Mouse (Mus musculus): Measurements from ENCODE around the gene Frmpd4. TPM values are rescaled to one million over a fixed set of nuclear protein-coding genes. Genes with fewer than 3 reads are reported as not detected.
A peak's percentile ranks its signal among the peaks of the same experiment; 100 is the strongest.

The Frmpd4 gene
- polyA plus RNA-seq, 1 experiment from 2014 or later, result 0.25 TPM

DNA sequence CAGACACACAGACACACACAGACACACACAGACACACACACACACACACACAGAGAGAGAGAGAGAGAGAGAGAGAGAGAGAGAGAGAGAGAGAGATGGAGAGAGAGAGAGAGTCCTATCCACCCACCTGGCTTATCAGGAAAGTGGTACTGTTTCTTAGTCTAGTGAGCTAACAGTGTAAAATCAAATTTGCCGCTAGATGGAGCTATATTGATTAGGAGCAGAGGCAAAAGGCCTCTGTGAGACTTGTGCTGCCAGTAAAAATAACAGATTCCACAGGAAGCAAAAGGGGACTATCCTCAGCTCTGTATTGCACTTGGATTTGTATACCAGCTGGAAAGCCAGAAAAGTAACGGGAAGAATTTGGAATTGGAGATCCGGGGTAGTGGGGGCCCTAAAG lies 161.6 kb downstream of the Frmpd4 start:
- 20% methylated on average over 3 of the region's 3 CpGs for WGBS
- ATAC-seq (ENCODE audit: low FRiP score) (no peak), DNase-seq (ENCODE audit: low spot score, missing footprints) (peak; percentile 90)
- no peaks in the 10 kb centered on the region; the same call in 1 of the 2 replicates for H3K27me3 ChIP-seq (ENCODE audit: control insufficient read depth, insufficient read depth, low read length)
- H3K4me2 ChIP-seq, result no peak overlapping the region
- no peaks in the 10 kb centered on the region for H3K4me1 ChIP-seq (ENCODE audit: control insufficient read depth, insufficient read depth, low read length)
- no peak overlapping the region for H3K9ac ChIP-seq (ENCODE audit: low read length)
- H3K4me3 ChIP-seq (ENCODE audit: low read depth, low read length), result no peak overlapping the region
- no peaks in the 10 kb centered on the region for H3K9me3 ChIP-seq (ENCODE audit: control insufficient read depth, low read length)
- H3K36me3 ChIP-seq (ENCODE audit: control insufficient read depth, insufficient read depth, low read length), result no peaks in the 10 kb centered on the region
- H3K27ac ChIP-seq (ENCODE audit: low read depth, low read length), result no peak overlapping the region

GRCm38 (mm10) chrX:168403512-168403911 lies 173.5 kb downstream of the Frmpd4 start:
- H3K4me3 ChIP-seq (ENCODE audit: low read depth, low read length), result no peak overlapping the region
- no peak overlapping the region for H3K9ac ChIP-seq (ENCODE audit: low read length)
- no peak for ATAC-seq (ENCODE audit: low FRiP score)
- no peak overlapping the region for H3K27ac ChIP-seq (ENCODE audit: low read depth, low read length)
- H3K9me3 ChIP-seq (ENCODE audit: control insufficient read depth, low read length), result no peaks in the 10 kb centered on the region
- no peaks in the 10 kb centered on the region for H3K4me1 ChIP-seq (ENCODE audit: control insufficient read depth, insufficient read depth, low read length)
- no peaks in the 10 kb centered on the region for H3K27me3 ChIP-seq (ENCODE audit: control insufficient read depth, insufficient read depth, low read length)
- no peaks in the 10 kb centered on the region for H3K36me3 ChIP-seq (ENCODE audit: control insufficient read depth, insufficient read depth, low read length)
- 80% methylated on average over 2 of the region's 2 CpGs for WGBS
- no peak for DNase-seq (ENCODE audit: low spot score, missing footprints)
- H3K4me2 ChIP-seq, result no peak overlapping the region

- Histone ChIP-seq H3K27ac (ENCODE audit: low read depth, low read length) (no peak overlapping the region), H3K4me2 (no peak overlapping the region), H3K36me3 (ENCODE audit: control insufficient read depth, insufficient read depth, low read length) (no peaks in the 10 kb centered on the region), H3K4me3 (ENCODE audit: low read depth, low read length) (no peak overlapping the region), H3K4me1 (ENCODE audit: control insufficient read depth, insufficient read depth, low read length) (no peaks in the 10 kb centered on the region), H3K9ac (ENCODE audit: low read length) (no peak overlapping the region), H3K27me3 (ENCODE audit: control insufficient read depth, insufficient read depth, low read length) (peaks cover 11% of the 10 kb centered on the region), H3K9me3 (ENCODE audit: control insufficient read depth, low read length) (no peaks in the 10 kb centered on the region)
- 90% methylated on average over 2 of the region's 2 CpGs for WGBS
- DNase-seq (ENCODE audit: low spot score, missing footprints), result no peak
- no peak for ATAC-seq (ENCODE audit: low FRiP score)
Observed at GRCm38 (mm10) chrX:168350431-168350830, 226.6 kb downstream of the Frmpd4 start.

DNA sequence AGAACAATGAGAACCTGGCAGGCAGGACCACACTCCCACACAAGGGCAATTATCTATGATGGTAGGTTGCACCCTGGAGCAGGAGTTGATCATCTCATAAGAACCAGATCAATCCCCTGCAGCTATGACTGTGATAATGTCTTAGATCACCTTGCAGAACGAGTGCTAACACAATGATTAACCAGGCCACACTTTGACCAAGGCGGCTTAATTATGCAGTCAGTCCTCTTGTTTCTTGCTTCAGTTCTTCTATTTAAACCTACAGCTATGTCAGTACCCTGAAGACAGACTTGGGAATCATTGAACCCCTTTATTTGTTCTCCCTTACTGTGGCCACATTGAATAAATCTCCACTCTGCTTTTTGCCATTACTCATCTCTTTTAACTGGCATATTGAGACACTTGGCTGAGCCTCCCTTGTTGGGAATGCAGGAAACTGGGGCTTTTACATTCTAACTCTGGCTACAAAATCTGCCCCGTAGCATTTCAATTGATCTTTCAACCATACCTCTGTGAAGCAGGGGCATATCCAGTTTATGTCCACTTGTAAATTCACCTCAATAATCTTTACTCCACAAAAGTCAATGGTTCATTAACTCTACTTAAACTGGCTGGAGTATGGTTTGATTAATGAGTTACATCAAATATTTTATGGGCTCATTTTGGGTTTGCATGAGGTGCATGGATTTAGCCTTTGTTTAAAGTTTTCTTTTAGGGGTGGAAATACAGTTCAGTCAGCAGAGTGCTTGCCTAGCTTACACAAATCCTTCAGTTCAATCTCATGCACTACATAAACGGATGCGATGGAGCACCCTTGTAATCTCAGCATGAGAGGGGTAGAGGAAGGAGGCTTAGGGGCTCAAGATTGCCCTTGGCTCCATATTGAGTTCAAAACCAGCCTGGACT lies 227.5 kb downstream of the Frmpd4 start:
- Histone ChIP-seq H3K4me2 (no peak overlapping the region), H3K27me3 (ENCODE audit: control insufficient read depth, insufficient read depth, low read length) (peaks cover 11% of the 10 kb centered on the region), H3K4me3 (ENCODE audit: low read depth, low read length) (no peak overlapping the region), H3K9me3 (ENCODE audit: control insufficient read depth, low read length) (no peaks in the 10 kb centered on the region), H3K36me3 (ENCODE audit: control insufficient read depth, insufficient read depth, low read length) (no peaks in the 10 kb centered on the region), H3K4me1 (ENCODE audit: control insufficient read depth, insufficient read depth, low read length) (no peaks in the 10 kb centered on the region), H3K9ac (ENCODE audit: low read length) (no peak overlapping the region), H3K27ac (ENCODE audit: low read depth, low read length) (no peak overlapping the region)
- ATAC-seq (ENCODE audit: low FRiP score) (no peak), DNase-seq (ENCODE audit: low spot score, missing footprints) (no peak)
- WGBS, result 81% methylated on average over 5 of the region's 5 CpGs

DNA sequence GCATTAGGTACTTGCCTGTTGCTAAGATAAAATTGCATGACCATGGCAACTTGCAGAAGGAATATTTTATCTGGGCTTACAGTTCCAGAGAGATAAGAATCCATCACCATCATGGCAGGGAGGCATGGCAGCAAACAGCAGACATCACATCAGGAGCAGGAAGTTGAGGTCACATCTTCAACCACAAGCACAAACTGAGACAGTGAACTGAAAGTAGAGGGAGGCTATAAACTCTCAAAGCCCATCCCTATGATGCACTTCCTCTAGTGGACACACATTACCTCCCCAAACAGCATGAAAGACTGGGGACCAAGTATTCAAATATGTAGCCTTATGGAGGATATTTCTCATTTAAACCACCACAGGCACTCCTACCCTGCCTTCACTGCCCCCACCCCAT lies 238.8 kb downstream of the Frmpd4 start:
- Histone ChIP-seq H3K4me2 (no peak overlapping the region), H3K36me3 (ENCODE audit: control insufficient read depth, insufficient read depth, low read length) (no peaks in the 10 kb centered on the region), H3K9me3 (ENCODE audit: control insufficient read depth, low read length) (no peaks in the 10 kb centered on the region), H3K27ac (ENCODE audit: low read depth, low read length) (no peak overlapping the region), H3K4me3 (ENCODE audit: low read depth, low read length) (no peak overlapping the region), H3K9ac (ENCODE audit: low read length) (no peak overlapping the region), H3K27me3 (ENCODE audit: control insufficient read depth, insufficient read depth, low read length) (peaks cover 11% of the 10 kb centered on the region; the same call in 1 of the 2 replicates), H3K4me1 (ENCODE audit: control insufficient read depth, insufficient read depth, low read length) (no peaks in the 10 kb centered on the region)
- ATAC-seq (ENCODE audit: low FRiP score) (no peak), DNase-seq (ENCODE audit: low spot score, missing footprints) (no peak)

- H3K27me3 ChIP-seq (ENCODE audit: control insufficient read depth, insufficient read depth, low read length), result peaks cover 10% of the 10 kb centered on the region; the same call in 1 of the 2 replicates
- no peak overlapping the region for H3K4me2 ChIP-seq
- ATAC-seq (ENCODE audit: low FRiP score) (no peak), DNase-seq (ENCODE audit: low spot score, missing footprints) (no peak)
- H3K4me3 ChIP-seq (ENCODE audit: low read depth, low read length), result no peak overlapping the region
- H3K36me3 ChIP-seq (ENCODE audit: control insufficient read depth, insufficient read depth, low read length), result no peaks in the 10 kb centered on the region
- H3K4me1 ChIP-seq (ENCODE audit: control insufficient read depth, insufficient read depth, low read length), result no peaks in the 10 kb centered on the region
- WGBS, result 82% methylated on average over 3 of the region's 3 CpGs
- H3K9me3 ChIP-seq (ENCODE audit: control insufficient read depth, low read length), result no peaks in the 10 kb centered on the region
- no peak overlapping the region for H3K27ac ChIP-seq (ENCODE audit: low read depth, low read length)
- no peak overlapping the region for H3K9ac ChIP-seq (ENCODE audit: low read length)
Observed at GRCm38 (mm10) chrX:168325161-168325560, 251.9 kb downstream of the Frmpd4 start.

DNA sequence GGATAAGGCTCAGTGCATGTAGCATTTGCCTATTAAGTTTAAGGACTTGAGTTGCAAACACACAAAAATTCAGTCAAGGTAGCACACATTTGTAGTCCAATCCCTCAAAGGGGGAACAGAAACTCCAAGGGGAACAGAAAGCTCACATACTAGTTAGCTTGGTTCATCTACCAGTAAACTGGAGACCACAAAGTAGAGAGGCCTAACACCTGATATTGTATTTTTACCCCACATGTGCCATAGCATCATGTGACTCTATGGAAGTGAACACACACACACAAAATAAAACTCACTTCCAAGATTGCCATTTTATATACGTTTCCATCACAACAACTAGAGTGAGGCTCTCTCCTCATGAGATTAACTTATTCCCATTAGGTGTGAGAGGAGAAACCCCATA lies 264.9 kb downstream of the Frmpd4 start:
- DNase-seq (ENCODE audit: low spot score, missing footprints) (no peak), ATAC-seq (ENCODE audit: low FRiP score) (no peak)
- WGBS, result 90% methylated on average over 1 of the region's 1 CpGs
- no peaks in the 10 kb centered on the region for H3K4me1 ChIP-seq (ENCODE audit: control insufficient read depth, insufficient read depth, low read length)
- H3K9me3 ChIP-seq (ENCODE audit: control insufficient read depth, low read length), result no peaks in the 10 kb centered on the region
- H3K4me2 ChIP-seq, result no peak overlapping the region
- peaks cover 8% of the 10 kb centered on the region for H3K27me3 ChIP-seq (ENCODE audit: control insufficient read depth, insufficient read depth, low read length)
- no peak overlapping the region for H3K9ac ChIP-seq (ENCODE audit: low read length)
- H3K4me3 ChIP-seq (ENCODE audit: low read depth, low read length), result no peak overlapping the region
- H3K36me3 ChIP-seq (ENCODE audit: control insufficient read depth, insufficient read depth, low read length), result no peaks in the 10 kb centered on the region
- H3K27ac ChIP-seq (ENCODE audit: low read depth, low read length), result no peak overlapping the region

- no peak for ATAC-seq (ENCODE audit: low FRiP score)
- no peak overlapping the region for H3K4me2 ChIP-seq
- H3K9ac ChIP-seq (ENCODE audit: low read length), result no peak overlapping the region
- no peaks in the 10 kb centered on the region for H3K9me3 ChIP-seq (ENCODE audit: control insufficient read depth, low read length)
- no peak overlapping the region for H3K4me3 ChIP-seq (ENCODE audit: low read depth, low read length)
- no peak for DNase-seq (ENCODE audit: low spot score, missing footprints)
- no peaks in the 10 kb centered on the region for H3K36me3 ChIP-seq (ENCODE audit: control insufficient read depth, insufficient read depth, low read length)
- H3K27ac ChIP-seq (ENCODE audit: low read depth, low read length), result no peak overlapping the region
- no peaks in the 10 kb centered on the region for H3K4me1 ChIP-seq (ENCODE audit: control insufficient read depth, insufficient read depth, low read length)
- WGBS, result 19% methylated on average over 1 of the region's 1 CpGs
- peaks cover 8% of the 10 kb centered on the region for H3K27me3 ChIP-seq (ENCODE audit: control insufficient read depth, insufficient read depth, low read length)
Observed at GRCm38 (mm10) chrX:168310143-168310542, 266.9 kb downstream of the Frmpd4 start.

DNA sequence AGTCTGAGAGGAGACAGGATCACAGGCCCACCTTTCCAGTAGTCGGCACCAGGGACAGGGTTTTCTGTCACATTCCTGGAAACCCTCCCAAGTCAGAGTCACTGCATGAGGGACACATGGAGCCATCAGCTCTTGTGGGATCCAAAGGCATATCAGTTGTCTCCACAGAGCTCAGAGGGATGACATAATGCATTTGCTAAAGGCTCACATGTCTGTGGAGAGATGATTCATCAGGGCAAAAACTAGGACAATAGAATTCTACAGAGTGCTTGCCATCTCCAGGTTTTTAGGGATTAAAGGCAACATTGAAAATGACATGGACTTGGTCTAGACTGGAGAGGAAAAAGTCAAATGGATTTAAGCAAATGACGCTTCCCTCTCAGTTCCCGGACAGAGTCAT lies 284.5 kb downstream of the Frmpd4 start:
- peaks cover 15% of the 10 kb centered on the region for H3K27me3 ChIP-seq (ENCODE audit: control insufficient read depth, insufficient read depth, low read length)
- 81% methylated on average over 3 of the region's 3 CpGs for WGBS

More for the DNA sequence above, 284.5 kb downstream of the Frmpd4 start:
- ATAC-seq (ENCODE audit: low FRiP score) (no peak), DNase-seq (ENCODE audit: low spot score, missing footprints) (no peak)
- Histone ChIP-seq H3K27ac (ENCODE audit: low read depth, low read length) (no peak overlapping the region), H3K4me3 (ENCODE audit: low read depth, low read length) (no peak overlapping the region), H3K36me3 (ENCODE audit: control insufficient read depth, insufficient read depth, low read length) (no peaks in the 10 kb centered on the region), H3K4me2 (no peak overlapping the region), H3K9me3 (ENCODE audit: control insufficient read depth, low read length) (no peaks in the 10 kb centered on the region), H3K4me1 (ENCODE audit: control insufficient read depth, insufficient read depth, low read length) (no peaks in the 10 kb centered on the region), H3K9ac (ENCODE audit: low read length) (no peak overlapping the region)

Data from midbrain, embryonic 11.5 days (tissue).